Mouse (Mus musculus) liver, postnatal 0 days (tissue): ENCODE results near the gene Fam155a.

Experiments used
- CTCF ChIP-seq: sonication (generic); IDR thresholded peaks from 2 replicates; pipeline ENCODE4 v1.5.1; 2016; ENCODE audit warnings: antibody characterized with exemption, low read depth
- EP300 ChIP-seq: IDR thresholded peaks from 2 replicates; pipeline ENCODE4 v1.6.1; 2016; ENCODE audit warnings: antibody characterized with exemption, low read depth, mild to moderate bottlenecking

DNA sequence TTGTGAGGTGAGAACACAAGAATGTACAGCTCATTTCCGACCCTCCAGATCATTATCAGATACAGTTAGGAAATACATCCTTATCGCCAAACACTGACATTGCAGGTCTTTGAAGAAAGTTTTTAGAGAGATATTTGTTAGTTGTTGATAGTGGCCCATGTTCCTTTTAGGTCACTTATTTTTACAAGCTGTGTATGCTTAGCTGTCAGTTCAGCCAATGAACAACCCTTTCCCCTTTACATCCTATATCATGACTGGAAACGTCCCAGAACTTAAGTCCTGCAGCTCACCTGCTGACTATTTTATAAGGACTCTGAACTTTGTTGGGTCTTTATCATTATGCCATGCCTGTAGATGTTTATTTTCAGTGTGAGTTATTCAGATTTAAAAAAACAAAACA, 366.3 kb downstream of the Fam155a start:
- TF ChIP-seq CTCF, result no peak
- TF ChIP-seq EP300, result no peak
